Mouse (Mus musculus) neural tube, postnatal 0 days (tissue): Measurements from ENCODE around the gene Amt. TPM values are rescaled to one million over a fixed set of nuclear protein-coding genes. Genes with fewer than 3 reads are reported as not detected.

Source experiments
- polyA plus RNA-seq: library from polyadenylated mRNA; unstranded; fragments of >200 nt; fragmentation: Nextera tagmentation; extraction: Ambion mirVana; gene quantifications from 2 replicates; pipeline ENCODE4 v1.2.1, GENCODE M21; 2015

Amt gene
- 30.6 and 33.3 TPM in 2 replicates for polyA plus RNA-seq

GRCm38 (mm10) chr9:108296453-108297355 lies at the start of gene Amt:
Gene Amt (plus strand): TSS chr9:108296853.

GRCm38 (mm10) chr9:108263690-108264190 lies 32.9 kb upstream of the Amt start, which contains the start of gene Dag1:
Gene Dag1 (minus strand): TSS chr9:108263958.

GRCm38 (mm10) chr9:108290016-108290750 lies 6.5 kb upstream of the Amt start, which contains the start of gene Nicn1:
Gene Nicn1 (plus strand): TSS chr9:108290429.

GRCm38 (mm10) chr9:108305629-108306520 lies 9.2 kb downstream of the Amt start, which contains the start of the genes Rhoa and Tcta:
Gene Rhoa (plus strand): TSS chr9:108306129.
Gene Tcta (minus strand): TSS chr9:108306160.

GRCm38 (mm10) chr9:108338886-108339781 lies 42.5 kb downstream of the Amt start, which contains the start of gene Gpx1:
Gene Gpx1 (plus strand): TSS chr9:108338903.

GRCm38 (mm10) chr9:108347540-108348289 lies 51.1 kb downstream of the Amt start, which contains the start of gene Usp4:
Gene Usp4 (plus strand): TSS chr9:108347853.

Other genes starting within 250 kb of the Amt start
- gene Gmppb, start 247.6 kb upstream of the Amt start, polyA plus RNA-seq: 21.2 and 23.7 TPM in 2 replicates
- 1.9 and 2.3 TPM in 2 replicates for gene Amigo3, start 243.7 kb upstream of the Amt start, polyA plus RNA-seq
- gene Mst1, start 216.4 kb upstream of the Amt start, polyA plus RNA-seq: 0.25 TPM in 1 of 2 replicates, not detected in the other
- gene Rnf123, start 213.5 kb upstream of the Amt start, polyA plus RNA-seq: 32.1 and 42.2 TPM in 2 replicates
- 43.7 and 50.4 TPM in 2 replicates for gene Apeh, start 202.2 kb upstream of the Amt start, polyA plus RNA-seq
- gene Bsn, start 106.5 kb upstream of the Amt start, polyA plus RNA-seq: 8.2 and 11.6 TPM in 2 replicates
- gene Dag1, start 32.9 kb upstream of the Amt start, polyA plus RNA-seq: 74.1 and 75.7 TPM in 2 replicates
- 112 and 121 TPM in 2 replicates for gene Nicn1, start 6.4 kb upstream of the Amt start, polyA plus RNA-seq
- 249 and 260 TPM in 2 replicates for gene Rhoa, start 9.3 kb downstream of the Amt start, polyA plus RNA-seq
- 69.9 and 77.0 TPM in 2 replicates for gene Tcta, start 9.3 kb downstream of the Amt start, polyA plus RNA-seq
- gene Gpx1, start 42.0 kb downstream of the Amt start, polyA plus RNA-seq: 433 and 522 TPM in 2 replicates
- 72.1 and 82.6 TPM in 2 replicates for gene Usp4, start 51.0 kb downstream of the Amt start, polyA plus RNA-seq
- 0.32 and 1.1 TPM in 2 replicates for gene 1700102P08Rik, start 96.0 kb downstream of the Amt start, polyA plus RNA-seq
- 1.4 and 1.6 TPM in 2 replicates for gene Ccdc36, start 131.6 kb downstream of the Amt start, polyA plus RNA-seq
- not detected in 2 replicates for gene BC048562, start 139.6 kb downstream of the Amt start, polyA plus RNA-seq
- gene Ccdc71, start 163.7 kb downstream of the Amt start, polyA plus RNA-seq: 47.1 and 52.8 TPM in 2 replicates
- 46.3 and 48.3 TPM in 2 replicates for gene Klhdc8b, start 164.7 kb downstream of the Amt start, polyA plus RNA-seq
- 16.0 and 18.2 TPM in 2 replicates for gene Lamb2, start 182.9 kb downstream of the Amt start, polyA plus RNA-seq
- 47.0 and 53.7 TPM in 2 replicates for gene Usp19, start 193.7 kb downstream of the Amt start, polyA plus RNA-seq
- gene Qars, start 210.9 kb downstream of the Amt start, polyA plus RNA-seq: 52.8 and 54.8 TPM in 2 replicates
- 74.5 and 75.7 TPM in 2 replicates for gene Qrich1, start 220.0 kb downstream of the Amt start, polyA plus RNA-seq